Mouse (Mus musculus) hindbrain, postnatal 0 days (tissue): ENCODE results near the gene Prickle2. TPM values are rescaled to one million over a fixed set of nuclear protein-coding genes. Genes with fewer than 3 reads are reported as not detected.

Experiments
- ATAC-seq: fragments of 200-750 bp; cut with Nextera tagmentation; 2 replicates; pipeline ENCODE4 v1.8.0; 2017; ENCODE audit warnings: mild to moderate bottlenecking, moderate TSS enrichment, moderate library complexity
- DNase-seq: peaks from one replicate; pipeline ENCODE4 v3.0.0-alpha.2; 2015; ENCODE audit warnings: low spot score
- H3K27ac ChIP-seq: fragments of 300-500 bp; sonication (generic); 2 replicates; pipeline ENCODE4 v1.5.1; 2014; ENCODE audit warnings: mild to moderate bottlenecking
- H3K27me3 ChIP-seq: fragments of 300-500 bp; sonication (generic); 2 replicates; pipeline ENCODE4 v1.6.1; 2014; ENCODE audit warnings: low read length, mixed read lengths; ENCODE audit not compliant: insufficient read depth
- H3K36me3 ChIP-seq: fragments of 300-500 bp; sonication (generic); 2 replicates; pipeline ENCODE4 v1.6.1; 2014; ENCODE audit warnings: low read length, mixed read lengths; ENCODE audit not compliant: insufficient read depth
- H3K4me1 ChIP-seq: fragments of 300-500 bp; sonication (generic); 2 replicates; pipeline ENCODE4 v1.6.1; 2014; ENCODE audit warnings: antibody characterized with exemption, low read length, mixed read lengths; ENCODE audit not compliant: insufficient read depth
- H3K4me2 ChIP-seq: fragments of 300-500 bp; sonication (generic); 2 replicates; pipeline ENCODE4 v1.6.1; 2014; ENCODE audit warnings: low read depth, mild to moderate bottlenecking, low read length, moderate library complexity, mixed read lengths
- H3K4me3 ChIP-seq: fragments of 300-500 bp; sonication (generic); 2 replicates; pipeline ENCODE4 v1.5.1; 2014; ENCODE audit warnings: low read length
- H3K9ac ChIP-seq: fragments of 300-500 bp; sonication (generic); replicated peaks from 2 replicates; pipeline ENCODE4 v1.6.1; 2014; ENCODE audit warnings: mild to moderate bottlenecking, low read length, moderate library complexity, mixed read lengths
- H3K9me3 ChIP-seq: fragments of 300-500 bp; sonication (generic); 2 replicates; pipeline ENCODE4 v1.6.1; 2016; ENCODE audit warnings: low read length, mixed read lengths
- CTCF ChIP-seq: IDR thresholded peaks from 2 replicates; pipeline ENCODE4 v1.5.1; 2016; ENCODE audit warnings: antibody characterized with exemption, control low read depth, low read depth
- WGBS: fragments of 180-500 bp; shearing (Covaris S2); extraction: QIAGEN DNeasy Blood & Tissue Kit; methylation state at CpG from one replicate; pipeline ENCODE4 v1.1.7; 2014; 5-methylcytosine and 5-hydroxymethylcytosine counted together
- polyA plus RNA-seq: library from polyadenylated mRNA; unstranded; fragments of >200 nt; fragmentation: Nextera tagmentation; extraction: Ambion mirVana; gene quantifications from 2 replicates; pipeline ENCODE4 v1.2.1, GENCODE M21; 2015
- total RNA-seq: library from RNA; depleted of rRNA; stranded (reverse); fragments of >200 nt; gene quantifications from 2 replicates; pipeline ENCODE4 v1.2.3, GENCODE M21; 2014

Gene Prickle2
- total and polyA plus RNA-seq, 2 experiments from 2014 or later, result 11.3 to 38.7 TPM

DNA sequence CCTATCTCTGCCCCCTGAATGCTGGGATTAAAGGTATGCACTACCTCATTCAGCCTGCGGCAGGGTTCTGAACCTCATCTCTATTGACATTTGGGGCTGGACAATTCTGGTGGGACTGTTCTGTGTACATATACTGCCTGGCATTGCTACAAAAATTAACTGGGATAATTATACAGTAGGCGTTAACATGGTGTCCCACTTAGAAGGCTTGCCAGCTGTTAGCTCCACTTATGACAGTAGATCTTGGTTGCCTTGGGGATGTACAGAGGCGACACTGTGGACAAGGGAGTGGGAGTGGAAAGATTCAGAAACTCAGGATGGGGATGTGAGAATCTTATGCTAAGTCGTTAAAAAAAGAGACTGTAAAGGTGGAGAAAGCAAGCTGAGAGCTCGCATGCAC lies 311.3 kb downstream of the Prickle2 start:
- WGBS, result 61% methylated on average over 5 of the region's 5 CpGs
- H3K9me3 ChIP-seq, result no peaks in the 10 kb centered on the region
- no peak overlapping the region for H3K9ac ChIP-seq
- DNase-seq, result no peak
- H3K4me2 ChIP-seq, result no peak overlapping the region
- no peak overlapping the region for H3K4me3 ChIP-seq
- no peaks in the 10 kb centered on the region for H3K4me1 ChIP-seq
- H3K27me3 ChIP-seq, result no peaks in the 10 kb centered on the region
- H3K36me3 ChIP-seq, result no peaks in the 10 kb centered on the region
- H3K27ac ChIP-seq, result no peak overlapping the region
- ATAC-seq, result no peak
- TF ChIP-seq CTCF, result no peak

DNA sequence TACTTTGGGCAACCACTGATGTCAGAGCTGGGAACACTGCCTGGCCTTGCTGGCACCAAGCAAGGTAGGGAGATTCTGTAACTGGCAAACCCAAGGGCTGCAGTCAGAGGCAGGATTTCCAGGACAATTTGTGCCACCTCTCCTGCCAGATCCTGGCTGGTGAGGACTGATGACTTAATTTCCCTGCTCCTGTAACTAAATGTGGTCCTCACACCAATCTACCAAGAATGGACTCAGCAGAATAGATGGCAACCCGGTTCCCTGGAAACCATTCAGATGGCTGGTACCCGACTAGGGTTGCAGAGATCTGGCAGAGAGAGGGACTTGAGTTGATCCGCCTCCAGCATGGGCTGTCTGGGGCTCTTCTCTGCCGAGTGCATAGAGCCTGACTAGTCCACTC lies 315.6 kb downstream of the Prickle2 start:
- DNase-seq, result peak; percentile 41
- peak; percentile 62; the same call in 1 of the 2 replicates for ATAC-seq

DNA sequence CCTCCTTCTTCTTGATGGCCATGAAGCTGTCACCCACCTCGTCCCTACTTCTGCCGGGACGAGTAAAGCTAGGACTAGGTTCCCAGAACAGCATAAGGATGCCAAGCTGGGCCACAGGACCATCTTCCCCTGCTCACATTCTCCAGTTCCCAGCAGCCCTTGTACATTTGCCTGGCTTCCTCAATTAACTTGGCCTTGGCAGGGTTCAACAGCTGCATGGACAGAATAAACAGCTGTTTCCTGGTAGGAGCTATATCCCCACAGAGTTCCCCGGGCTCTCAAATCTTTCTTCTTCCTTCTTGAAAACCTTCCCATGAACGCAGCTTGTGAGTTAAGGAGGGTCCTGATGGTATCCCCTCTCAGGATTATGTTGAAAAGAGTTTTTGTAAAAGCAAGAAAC lies 317.3 kb downstream of the Prickle2 start:
- no peak for ATAC-seq

More for the DNA sequence above, 315.6 kb downstream of the Prickle2 start:
- H3K9ac ChIP-seq, result no peak overlapping the region
- no peak for TF ChIP-seq CTCF
- H3K27me3 ChIP-seq, result no peaks in the 10 kb centered on the region
- H3K36me3 ChIP-seq, result no peaks in the 10 kb centered on the region
- no peak overlapping the region for H3K4me2 ChIP-seq
- no peak overlapping the region for H3K27ac ChIP-seq
- no peak overlapping the region for H3K4me3 ChIP-seq
- H3K9me3 ChIP-seq, result no peaks in the 10 kb centered on the region
- H3K4me1 ChIP-seq, result no peaks in the 10 kb centered on the region
- 55% methylated on average over 4 of the region's 4 CpGs for WGBS

DNA sequence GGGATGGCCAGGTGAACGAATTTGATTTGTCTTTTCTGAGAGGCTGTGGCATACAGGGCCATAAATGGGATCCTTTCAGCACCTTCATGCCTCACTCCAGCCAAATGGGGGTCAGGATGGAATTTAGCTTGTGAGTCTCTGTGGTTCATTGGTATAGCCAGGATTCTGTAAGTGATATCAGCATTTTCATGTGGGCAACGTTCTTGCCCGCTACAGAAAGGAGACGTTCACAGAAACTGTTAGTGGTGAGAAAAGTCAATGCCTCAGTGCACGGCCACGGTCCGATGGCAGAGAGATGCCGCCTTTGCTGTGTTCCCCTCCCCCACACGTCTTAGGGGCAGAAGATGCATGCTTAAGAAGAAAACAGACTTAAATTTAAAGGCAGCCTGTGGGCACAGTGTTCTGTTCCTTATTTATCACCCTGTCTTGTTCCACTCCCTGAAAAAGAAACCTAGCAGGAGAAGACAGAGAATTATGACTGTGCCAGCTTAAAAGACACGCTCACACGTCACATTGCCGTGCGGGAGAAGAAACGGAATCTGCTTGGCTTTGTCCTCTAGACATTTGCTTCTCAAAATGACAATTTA lies 322.7 kb downstream of the Prickle2 start:
- H3K4me3 ChIP-seq, result no peak overlapping the region
- no peak for TF ChIP-seq CTCF
- no peak overlapping the region for H3K9ac ChIP-seq
- no peaks in the 10 kb centered on the region for H3K4me1 ChIP-seq
- H3K9me3 ChIP-seq, result no peaks in the 10 kb centered on the region
- 0 out of 2 replicates have a peak, but pooled peaks cover 4% of the 10 kb centered on the region for H3K36me3 ChIP-seq
- DNase-seq (no peak), ATAC-seq (no peak)
- no peaks in the 10 kb centered on the region for H3K27me3 ChIP-seq
- H3K27ac ChIP-seq, result no peak overlapping the region
- H3K4me2 ChIP-seq, result no peak overlapping the region
- 52% methylated on average over 14 of the region's 14 CpGs for WGBS

More for the DNA sequence above, 317.3 kb downstream of the Prickle2 start:
- Histone ChIP-seq H3K27me3 (no peaks in the 10 kb centered on the region), H3K36me3 (no peaks in the 10 kb centered on the region), H3K27ac (no peak overlapping the region), H3K4me3 (no peak overlapping the region), H3K9me3 (no peaks in the 10 kb centered on the region), H3K9ac (no peak overlapping the region), H3K4me2 (no peak overlapping the region), H3K4me1 (no peaks in the 10 kb centered on the region)
- 84% methylated on average over 5 of the region's 5 CpGs for WGBS
- DNase-seq, result no peak
- no peak for TF ChIP-seq CTCF

DNA sequence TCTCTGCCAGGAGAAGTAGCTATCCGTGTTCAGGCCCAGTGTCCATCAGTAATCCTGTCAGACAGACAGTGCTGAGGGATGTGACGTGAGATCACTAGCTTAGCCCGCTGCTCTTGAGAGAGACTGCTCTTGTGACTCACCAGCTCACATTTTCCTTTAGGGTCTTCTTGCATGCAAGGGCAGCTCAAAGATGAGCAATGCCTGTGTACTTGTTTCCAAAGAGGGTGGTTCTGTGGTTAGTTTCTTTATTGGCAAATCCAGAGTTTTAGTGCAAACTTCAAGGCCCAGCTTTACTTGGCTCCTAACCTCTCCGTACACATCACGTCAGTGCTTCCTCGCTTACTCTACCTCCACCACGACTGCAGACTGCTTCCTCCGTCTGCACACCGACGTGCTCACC lies 324.9 kb downstream of the Prickle2 start:
- no peak for ATAC-seq
- no peak overlapping the region for H3K4me2 ChIP-seq

DNA sequence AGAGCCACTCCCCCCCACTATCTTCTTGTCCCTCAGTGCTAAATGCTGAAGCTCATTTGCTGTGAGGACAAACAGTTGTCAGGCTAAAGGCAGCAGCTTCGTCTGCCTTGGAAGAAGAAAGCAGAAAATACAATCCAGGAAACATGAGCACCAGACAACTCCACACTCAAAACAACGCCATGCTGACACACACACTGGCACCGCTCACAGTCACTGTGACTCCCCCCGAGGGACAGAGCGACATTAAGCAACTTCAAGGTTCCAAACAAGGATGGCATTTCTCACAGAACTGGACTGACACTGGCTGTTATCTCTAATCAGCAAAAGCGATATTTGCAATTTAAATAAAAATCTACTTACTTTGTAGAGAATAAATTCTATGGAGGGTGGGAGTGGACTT lies 331.1 kb downstream of the Prickle2 start:
- H3K27ac ChIP-seq, result no peak overlapping the region
- 85% methylated on average over 6 of the region's 6 CpGs for WGBS

More for the DNA sequence above, 324.9 kb downstream of the Prickle2 start:
- Histone ChIP-seq H3K27ac (no peak overlapping the region), H3K36me3 (peaks cover 9% of the 10 kb centered on the region; the same call in 1 of the 2 replicates), H3K9ac (no peak overlapping the region), H3K27me3 (no peaks in the 10 kb centered on the region), H3K9me3 (no peaks in the 10 kb centered on the region), H3K4me3 (no peak overlapping the region), H3K4me1 (no peaks in the 10 kb centered on the region)
- DNase-seq, result no peak
- 76% methylated on average over 10 of the region's 10 CpGs for WGBS
- no peak for TF ChIP-seq CTCF

DNA sequence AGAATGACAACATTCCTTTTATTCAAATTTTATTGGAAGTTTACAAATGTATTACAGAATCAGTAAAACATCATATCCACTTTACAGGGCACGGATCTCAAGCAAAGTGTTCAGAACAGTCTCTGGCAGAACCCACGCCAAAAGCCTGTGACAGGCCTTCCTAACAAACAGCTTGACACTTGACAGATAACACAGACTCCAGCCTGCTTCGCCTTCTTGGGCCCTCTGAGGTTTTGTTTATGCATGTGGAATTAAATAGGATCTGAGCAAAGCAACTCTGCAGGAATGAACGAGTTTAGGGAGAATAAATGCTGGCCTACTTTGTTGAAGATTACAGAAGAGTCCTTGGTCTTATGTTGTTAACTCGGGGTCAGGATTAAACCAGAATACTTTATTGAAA lies 335.1 kb downstream of the Prickle2 start:
- H3K4me3 ChIP-seq, result no peak overlapping the region
- DNase-seq (no peak), ATAC-seq (no peak)
- H3K9ac ChIP-seq, result no peak overlapping the region
- WGBS, result 60% methylated on average over 5 of the region's 5 CpGs
- no peak for TF ChIP-seq CTCF
- H3K4me1 ChIP-seq, result no peaks in the 10 kb centered on the region
- H3K4me2 ChIP-seq, result no peak overlapping the region
- 0 out of 2 replicates have a peak, but pooled peaks cover 4% of the 10 kb centered on the region for H3K9me3 ChIP-seq
- no peak overlapping the region for H3K27ac ChIP-seq
- H3K27me3 ChIP-seq, result no peaks in the 10 kb centered on the region
- H3K36me3 ChIP-seq, result peaks cover 2% of the 10 kb centered on the region; the same call in 1 of the 2 replicates

More for the DNA sequence above, 331.1 kb downstream of the Prickle2 start:
- H3K4me3 ChIP-seq, result no peak overlapping the region
- H3K4me1 ChIP-seq, result no peaks in the 10 kb centered on the region
- ATAC-seq (no peak), DNase-seq (no peak)
- H3K9ac ChIP-seq, result no peak overlapping the region
- no peaks in the 10 kb centered on the region for H3K27me3 ChIP-seq
- H3K9me3 ChIP-seq, result no peaks in the 10 kb centered on the region
- no peak for TF ChIP-seq CTCF
- H3K4me2 ChIP-seq, result no peak overlapping the region
- H3K36me3 ChIP-seq, result peaks cover 9% of the 10 kb centered on the region; the same call in 1 of the 2 replicates
